Mouse (Mus musculus) liver, adult 2 months (tissue): Measurements from ENCODE around the gene Sptssb.

ENCODE experiments used
- CTCF ChIP-seq: fragments of 200-500 bp; IDR thresholded peaks from 2 replicates; pipeline ENCODE4 v1.5.1; 2011; ENCODE audit warnings: low read depth, low read length, control low read depth
- POLR2A ChIP-seq: fragments of 200-500 bp; IDR thresholded peaks from 2 replicates; pipeline ENCODE4 v1.6.1; 2011; ENCODE audit warnings: low read length, control low read depth; ENCODE audit not compliant: insufficient read depth; ENCODE audit errors: extremely low read depth

GRCm38 (mm10) chr3:69892187-69893094, 32.7 kb upstream of the Sptssb start:
- no peak for TF ChIP-seq POLR2A
- no peak for TF ChIP-seq CTCF
